Mouse (Mus musculus) cerebellum, adult (tissue): ENCODE results near the gene Grap.
"Not testable (repeated sequence)": the region's sequence is repeated elsewhere in the genome, so short reads cannot be mapped to it uniquely, and the experiment has no call there.

ENCODE experiments used
- ATAC-seq: cut with Nextera tagmentation; 2 replicates; pipeline ENCODE4 v1.9.2; 2017; ENCODE audit warnings: mild to moderate bottlenecking, moderate library complexity, mixed read lengths; ENCODE audit not compliant: insufficient number of reproducible peaks, low FRiP score, low TSS enrichment

The Grap gene

DNA sequence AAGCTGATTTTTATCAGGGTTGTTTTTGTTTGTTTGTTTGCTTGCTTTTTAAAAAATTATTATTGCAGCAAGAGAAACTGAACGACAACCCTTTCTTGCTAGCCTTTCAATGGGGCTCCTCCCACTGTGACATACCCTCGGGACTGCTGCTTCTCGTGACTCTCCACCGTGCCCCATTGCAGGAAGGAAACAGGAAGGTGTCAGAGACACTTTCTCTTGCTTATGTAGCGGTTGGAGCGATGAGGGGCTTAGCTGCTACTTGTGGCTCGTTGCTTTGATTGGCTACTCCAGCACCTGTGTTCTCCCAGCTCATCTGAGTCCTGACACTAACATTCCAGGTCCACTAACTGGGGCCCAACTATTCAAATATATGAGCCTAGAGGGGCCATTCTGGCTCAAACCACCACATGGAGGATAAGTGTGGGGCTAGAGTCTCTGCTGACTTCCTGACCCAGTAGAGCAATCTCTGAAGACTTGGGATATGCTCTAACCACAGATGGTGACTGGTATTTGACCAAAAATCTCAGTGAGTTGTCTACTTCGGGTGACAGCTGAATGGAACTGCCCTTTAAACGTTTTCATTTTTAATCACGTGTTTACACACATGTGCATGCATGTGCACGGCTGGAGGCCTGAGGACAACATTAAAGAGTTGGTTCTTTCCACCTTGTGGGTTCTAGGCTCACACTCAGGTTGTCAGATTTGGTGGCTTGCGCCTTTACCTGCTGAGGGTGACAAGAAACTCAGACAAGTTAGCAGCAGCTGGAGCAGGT is 14.1 kb upstream of the Grap start:
- no peak for ATAC-seq

DNA sequence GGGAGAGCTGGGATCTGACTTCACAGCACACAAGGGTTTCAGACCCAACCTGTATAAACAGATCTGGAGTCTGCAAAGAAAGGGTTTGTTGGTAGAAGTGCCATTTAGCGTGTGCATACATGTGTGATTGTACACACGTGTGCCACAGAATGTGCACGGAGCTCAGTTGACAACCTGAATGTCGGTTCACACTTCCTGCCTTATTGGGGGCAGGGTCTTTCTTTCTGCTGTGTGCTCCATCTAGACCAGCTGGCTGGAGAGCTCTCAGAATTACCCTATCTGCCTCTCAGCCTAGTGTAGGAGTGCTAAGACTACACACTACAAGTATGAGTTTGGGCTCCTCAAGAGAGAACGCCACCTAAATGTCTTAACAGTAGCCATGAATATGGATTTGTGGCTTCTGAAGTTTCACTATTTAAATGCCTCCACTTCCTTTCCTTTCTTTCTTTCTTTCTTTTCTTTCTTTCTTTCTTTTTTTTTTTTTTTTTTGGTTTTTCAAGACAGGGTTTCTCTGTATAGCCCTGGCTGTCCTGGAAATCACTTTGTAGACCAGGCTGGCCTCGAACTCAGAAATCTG is 13.4 kb upstream of the Grap start:
- ATAC-seq = no peak

DNA sequence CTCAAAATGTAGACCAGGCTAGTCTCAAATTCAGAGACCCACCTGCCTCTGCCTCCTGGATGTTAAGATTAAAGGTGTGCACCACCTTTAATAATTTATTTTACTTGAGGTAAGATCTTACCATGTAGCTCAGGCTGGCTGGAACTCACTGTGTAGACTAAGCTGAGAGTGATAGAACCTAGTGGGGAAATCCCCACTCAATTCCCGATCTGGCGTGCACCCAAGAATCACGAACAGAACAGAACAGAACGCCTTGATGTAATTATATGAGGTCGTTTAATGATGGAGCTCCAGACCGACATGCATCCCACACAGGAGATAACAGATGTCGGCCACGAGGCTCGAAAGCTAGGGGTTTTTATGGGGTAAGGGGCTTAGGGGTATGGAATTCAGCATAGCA is 12.5 kb upstream of the Grap start:
- not testable (repeated sequence) for ATAC-seq

DNA sequence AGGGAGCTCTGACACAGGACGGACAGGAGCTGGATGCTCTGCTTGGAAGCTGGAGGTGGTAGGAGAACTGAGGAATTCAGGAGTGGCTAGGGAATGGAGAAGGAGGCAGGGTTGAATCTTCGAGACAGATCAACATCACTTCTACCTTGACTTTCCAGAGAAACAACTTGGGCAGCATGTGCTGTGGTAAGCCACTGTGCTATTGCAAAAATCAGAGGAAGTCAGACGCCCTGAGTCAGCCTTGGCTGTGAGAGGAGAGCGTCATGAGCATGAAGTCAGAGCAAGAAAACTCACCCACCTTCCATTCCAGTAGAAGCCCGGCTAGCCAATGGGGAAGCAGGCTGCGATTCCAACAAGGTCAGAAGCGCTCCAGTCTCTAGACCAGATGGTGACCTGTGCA is 11.0 kb upstream of the Grap start:
- ATAC-seq = no peak

DNA sequence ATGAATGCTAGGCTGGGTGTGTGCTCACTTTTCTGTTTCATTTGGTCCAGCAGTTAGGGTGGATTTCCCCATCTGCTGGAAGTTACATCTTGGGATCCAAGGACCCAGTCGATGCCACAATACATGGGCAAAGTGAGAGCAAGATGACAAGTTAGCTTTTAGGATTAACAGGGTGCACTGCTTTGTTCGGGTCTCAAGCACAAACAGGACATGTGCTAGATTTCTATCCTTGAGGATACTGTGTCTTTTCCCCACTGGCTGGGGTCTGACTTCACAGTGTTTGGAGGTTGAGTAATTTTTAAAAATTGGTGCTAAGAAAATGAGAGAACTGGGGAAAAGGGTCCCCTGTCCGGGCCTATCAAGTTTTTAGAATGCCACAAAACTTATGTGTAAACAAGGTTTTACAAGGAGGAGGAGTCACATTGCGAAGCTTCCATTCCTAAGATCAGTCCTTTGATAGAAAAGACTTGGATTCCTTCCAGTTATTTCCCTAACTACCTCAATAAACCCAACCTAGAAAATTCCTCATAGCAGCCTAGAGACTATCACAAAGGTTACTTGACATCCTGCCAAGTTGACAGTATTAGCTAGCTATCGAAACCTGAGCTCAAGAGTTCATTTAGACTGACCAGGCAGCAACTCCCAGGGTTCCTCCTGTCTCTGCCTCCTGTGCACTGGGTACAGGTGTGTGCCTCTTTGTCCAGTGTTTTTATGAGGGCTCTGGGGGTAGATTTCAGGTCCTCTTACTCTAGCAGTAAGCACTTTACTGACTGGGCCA is 9.7 kb upstream of the Grap start:
- no peak for ATAC-seq

DNA sequence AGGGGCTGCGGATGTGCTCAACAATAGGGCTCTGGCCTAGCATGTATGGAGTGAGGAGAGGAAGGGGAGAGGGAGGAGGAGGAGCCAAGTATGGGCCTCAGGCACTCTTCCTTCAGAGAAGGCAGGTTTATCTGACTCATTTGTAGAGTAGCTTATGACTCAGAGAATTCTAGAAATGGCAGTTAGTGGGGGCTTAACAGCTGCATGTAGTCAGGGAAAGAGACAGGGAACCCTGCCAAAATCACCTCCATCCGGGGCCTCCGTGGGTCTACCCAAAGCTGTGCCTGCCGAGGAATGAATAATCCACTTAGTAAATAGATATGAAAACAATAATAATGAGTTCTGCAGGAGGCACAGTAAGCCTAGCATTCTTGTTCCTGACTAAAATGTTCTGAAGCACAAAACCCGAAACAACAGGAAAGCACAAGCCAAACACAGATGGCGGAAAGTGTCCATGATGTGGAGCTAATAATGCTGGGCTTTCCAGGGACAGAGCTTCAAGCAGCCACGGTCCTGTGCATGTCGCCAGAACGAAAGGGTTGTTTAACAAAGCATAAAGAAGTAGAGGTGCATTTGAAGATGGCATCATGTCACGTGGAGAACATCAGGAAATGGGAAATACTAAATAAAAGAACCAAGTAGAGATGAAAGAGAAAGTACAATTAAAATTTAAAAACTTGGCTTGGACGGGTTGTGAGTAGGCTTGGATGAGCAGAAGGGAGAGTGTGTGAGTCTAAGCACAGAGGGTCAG is 8.3 kb upstream of the Grap start:
- ATAC-seq = no peak

DNA sequence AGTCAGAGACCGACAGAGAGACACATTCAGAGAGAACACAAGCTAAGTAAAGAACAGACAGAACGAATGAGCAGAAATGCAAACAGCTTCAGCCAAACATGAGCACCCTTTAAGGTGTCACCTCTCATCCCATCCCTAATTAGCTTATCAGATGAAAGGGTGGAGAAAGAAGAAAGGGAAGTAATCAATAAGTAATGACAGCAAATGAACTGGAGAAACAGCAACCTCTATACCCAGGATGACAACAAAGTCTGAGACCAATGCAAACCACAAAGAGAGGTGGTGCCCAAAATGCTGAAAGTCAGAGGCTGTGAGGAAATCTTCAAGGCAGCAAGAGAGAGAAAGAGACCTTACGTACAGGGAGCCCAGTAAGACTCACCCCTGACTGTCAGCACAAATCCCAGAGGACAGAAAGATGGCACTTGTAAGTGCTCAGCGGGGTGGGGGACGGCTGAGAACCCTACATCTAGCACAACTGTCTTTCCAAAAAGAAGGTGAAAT is 7.7 kb upstream of the Grap start:
- no peak for ATAC-seq

DNA sequence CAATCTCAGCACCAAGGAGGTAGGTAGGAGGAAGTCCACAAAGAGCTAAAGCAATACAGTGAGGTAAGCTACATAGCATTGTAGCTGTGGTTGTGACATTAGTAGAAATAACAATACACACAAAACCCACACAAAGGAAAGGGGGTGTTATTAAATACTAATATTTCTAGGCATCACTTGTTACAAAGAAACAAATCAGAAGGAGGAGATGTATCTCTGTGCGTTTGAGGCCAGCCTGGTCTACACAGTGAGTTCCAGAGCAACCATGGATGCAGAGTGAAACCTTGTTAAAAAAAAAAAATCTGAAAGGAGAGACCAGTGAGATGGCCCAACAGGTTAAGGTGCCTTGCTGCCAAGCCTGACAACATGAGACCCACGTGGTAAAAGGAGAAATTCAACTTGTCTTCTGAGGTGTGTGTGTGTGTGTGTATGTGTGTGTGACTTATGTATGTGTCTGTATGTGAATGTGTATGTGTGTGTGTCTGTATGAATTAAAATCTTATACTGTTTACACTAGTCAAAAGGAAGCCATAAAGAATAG is 6.5 kb upstream of the Grap start:
- ATAC-seq = no peak

DNA sequence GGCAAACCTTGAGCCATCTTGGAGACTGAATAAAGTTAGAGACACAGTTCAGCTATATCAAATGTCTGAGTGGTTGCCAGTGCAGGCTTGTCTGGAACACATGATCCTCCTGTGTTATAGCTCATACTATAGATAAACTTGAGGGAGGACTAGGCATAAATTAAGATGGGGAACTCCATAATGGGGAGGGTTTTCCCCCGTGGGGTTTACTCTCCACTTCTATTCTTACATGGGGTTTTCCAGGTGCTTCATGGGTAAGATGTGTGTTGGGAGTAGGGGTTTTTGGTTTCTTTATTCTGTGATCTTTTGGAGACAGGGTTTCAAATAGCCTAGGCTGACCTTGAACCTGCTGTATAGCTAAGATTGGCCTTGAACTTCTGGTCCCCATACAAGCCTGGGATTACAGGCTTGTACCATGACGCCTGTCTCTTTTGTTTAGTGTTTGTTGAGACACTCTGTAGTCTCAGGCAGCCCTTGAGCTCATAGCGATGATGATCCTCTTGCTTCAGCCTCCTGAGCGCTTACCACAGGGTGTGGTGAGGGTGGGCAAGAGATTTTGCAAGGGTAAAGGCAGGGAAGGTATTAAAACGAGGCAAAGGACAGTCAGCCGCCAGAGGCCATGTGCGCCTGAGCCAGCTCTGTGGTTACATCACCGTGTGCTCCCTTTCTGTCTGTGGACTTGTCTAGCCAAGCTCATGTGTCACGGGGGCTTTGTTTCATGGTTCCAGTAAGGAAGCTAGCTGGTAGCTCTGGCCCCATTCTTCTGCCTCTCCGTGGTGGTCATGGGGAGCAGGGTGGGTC is 5.8 kb upstream of the Grap start:
- ATAC-seq = no peak

DNA sequence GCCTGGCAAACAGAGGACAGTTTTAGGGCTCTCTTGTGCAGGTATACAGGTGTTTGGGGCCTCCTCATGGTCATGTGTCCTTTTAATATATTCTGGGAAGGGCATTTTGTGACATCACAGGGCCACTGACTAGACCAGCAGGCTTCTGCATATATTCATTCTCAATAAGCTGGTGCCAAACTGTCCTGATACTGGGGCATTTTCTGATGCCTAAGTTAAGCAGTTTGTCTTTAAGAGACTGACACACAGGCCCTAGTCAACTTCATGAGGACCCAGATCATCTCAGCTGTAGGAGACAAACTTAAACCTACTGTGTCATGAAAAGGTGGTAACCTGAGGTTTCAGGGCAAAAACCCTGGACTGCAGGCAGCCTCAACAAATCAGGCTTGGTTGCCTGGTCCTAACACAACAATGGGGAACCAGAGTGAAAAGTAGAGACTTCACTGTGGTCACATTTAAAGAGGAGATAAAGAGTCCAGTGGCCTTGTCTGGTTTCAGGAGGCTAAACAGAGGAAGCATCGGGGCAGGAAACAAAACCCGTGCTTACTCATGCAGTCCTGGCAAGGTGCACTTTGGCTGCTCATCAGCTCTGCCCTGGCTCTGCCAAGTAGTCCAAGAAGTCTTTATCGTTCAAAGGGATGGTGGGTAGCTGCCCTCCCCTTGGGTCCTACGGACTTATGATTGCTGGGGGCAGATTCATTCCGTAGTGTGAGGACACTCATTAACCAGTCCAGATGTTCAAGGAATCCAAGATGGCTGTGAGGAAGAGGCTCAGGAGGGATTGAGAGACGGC is 4.9 kb upstream of the Grap start:
- no peak for ATAC-seq

DNA sequence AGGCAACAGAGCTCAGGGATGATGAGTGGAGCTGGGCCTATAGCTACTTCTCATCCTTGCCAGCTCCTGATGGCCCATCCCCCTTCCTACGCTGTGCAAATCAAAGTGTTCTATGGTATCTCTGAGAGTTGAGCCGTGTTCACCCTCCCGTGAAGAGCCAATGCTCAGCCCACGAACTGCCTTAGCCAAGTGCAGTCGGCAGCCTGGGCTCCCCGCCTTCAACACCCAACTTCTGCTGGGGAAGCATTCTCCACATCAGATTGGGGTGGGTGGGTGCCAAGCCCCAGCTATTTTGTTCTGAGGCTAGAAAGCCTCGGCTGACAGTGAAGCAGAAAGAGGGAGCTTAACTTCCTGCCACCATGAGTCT is 4.3 kb upstream of the Grap start:
- no peak for ATAC-seq

DNA sequence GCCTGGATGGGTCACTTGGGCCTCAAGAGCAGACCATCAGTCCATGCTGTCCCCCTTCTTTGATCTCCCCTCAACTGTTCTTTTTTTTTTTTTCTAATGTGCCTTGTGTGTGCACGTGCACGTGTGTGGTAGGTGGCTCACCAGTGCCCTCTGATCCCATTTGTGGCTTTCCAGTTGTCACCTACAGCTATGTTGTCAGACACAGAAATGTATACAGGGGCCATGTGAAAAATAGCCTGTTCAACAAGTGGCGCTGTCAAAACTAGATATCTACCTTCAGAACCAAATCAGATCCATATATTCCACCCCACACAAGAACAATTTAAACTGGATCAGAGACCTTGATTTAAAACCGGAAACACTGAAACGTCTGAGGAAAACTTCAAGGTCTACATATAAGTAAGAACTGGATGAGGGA is 3.9 kb upstream of the Grap start:
- no peak for ATAC-seq

DNA sequence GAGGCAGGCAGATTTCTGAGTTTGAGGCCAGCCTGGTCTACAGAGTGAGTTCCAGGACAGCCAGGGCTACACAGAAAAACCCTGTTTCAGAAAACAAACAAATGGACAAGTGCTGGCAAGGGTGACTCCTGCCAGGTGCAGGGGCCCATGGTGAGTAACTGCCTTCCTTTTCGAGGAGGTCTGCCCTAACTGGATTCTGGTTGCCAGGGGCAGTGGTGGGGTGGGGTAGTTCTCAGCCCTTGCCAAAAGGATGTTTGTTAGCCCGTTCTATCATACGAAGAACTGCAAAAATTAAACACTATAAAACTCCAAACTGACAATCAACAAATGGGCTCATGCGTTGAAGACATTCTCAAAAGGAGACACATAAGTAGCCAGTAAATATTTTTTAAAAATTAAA is 3.4 kb upstream of the Grap start:
- no peak for ATAC-seq

DNA sequence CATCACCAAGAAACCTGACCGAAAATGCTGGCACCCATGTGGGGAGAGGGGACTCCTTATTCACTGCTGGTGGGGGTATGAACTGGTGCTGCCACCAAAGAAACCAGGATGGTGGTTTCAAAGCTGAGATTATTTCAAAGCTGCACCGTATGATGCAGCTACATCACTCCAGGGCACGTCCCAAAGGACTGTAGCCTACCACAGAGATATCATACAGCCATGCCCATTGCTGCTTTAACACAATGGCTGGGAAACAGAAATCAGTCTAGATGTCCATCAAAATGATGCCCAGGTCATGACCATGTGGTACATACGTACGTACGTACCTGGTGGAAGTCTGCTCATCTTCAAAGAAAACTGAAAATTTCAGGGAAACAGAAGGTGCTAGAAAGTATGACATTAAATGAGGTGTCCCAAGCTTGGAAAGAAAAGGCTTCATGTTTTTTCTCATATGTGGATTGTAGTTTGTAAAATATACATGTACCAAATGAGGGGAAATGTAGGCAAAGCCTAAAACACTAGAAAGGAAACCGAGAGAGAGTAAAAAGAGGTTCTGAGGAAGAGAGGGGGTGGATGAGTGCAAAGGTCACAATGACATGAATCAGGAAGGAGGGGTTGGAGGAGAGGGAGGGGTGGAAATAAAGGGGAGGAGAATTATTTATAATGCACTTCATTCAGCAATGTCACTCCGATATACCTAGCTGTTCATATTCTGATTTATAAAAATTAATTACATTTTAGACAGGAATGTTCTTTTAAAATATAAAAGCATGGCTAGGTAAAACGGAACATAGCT is 2.4 kb upstream of the Grap start:
- ATAC-seq = no peak

DNA sequence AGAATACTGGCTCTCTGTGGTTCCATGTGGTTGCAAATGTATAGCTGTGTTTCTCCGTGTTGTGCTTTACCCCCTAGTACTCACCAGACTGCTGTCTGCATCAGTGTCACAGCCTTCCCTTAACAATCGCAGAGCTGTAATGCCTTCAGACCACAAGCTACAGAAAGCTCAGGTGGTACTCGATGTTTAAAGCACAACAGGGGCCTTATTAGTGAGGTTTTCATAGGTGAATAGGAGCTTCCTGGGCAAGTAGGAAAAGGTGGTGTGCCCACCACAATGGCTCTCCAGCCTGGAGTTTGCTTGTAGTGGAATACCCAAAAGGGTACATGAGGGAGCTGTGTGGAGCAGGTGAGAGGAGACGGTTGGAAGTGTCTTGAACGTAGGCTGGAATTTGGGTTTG is 849 bp upstream of the Grap start:
- no peak for ATAC-seq

DNA sequence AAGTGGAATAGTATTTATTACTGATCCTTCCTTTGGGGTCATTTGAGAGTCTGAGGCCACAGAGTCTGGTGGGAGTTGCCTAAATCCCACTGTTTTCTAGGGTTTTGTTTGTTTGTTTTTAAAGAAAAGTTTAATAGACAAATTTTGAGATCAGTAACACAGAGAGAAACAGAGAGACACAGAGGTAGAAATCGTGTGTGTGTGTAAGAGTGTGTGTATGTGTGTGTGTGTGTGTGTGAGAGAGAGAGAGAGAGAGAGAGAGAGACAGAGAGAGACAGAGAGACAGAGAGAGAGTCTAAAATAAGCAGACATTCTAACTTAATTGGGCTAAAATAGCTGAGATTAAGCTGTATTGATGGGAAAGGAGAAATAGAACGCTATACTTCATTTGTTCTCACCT is 503 bp downstream of the Grap start:
- ATAC-seq = no peak

DNA sequence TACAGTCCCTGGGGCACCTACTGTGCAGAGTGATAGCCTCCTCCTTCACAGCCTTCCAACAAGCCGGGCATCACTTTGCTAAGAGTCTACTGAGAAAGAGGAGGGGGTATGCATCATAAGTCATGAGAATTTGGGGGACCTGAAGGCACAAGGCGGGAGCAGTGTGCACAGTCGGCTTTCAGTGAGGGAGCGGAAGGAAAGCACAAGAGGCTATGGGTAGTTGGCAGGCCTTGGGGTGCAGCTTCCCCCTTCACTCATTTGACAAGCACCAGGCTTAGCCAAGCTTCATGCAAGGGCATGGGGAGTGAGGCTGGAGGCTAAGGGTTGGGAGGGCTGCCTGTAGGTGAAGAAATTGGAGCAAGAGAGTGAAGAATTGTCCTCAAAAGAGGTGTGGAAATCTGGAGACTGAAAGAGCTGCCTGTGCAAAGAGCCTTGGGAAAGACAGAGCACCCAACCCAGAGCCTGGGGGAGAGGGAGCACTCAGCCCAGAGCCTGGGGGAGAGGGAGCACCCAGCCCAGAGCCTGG is 1.8 kb downstream of the Grap start:
- ATAC-seq = no peak

DNA sequence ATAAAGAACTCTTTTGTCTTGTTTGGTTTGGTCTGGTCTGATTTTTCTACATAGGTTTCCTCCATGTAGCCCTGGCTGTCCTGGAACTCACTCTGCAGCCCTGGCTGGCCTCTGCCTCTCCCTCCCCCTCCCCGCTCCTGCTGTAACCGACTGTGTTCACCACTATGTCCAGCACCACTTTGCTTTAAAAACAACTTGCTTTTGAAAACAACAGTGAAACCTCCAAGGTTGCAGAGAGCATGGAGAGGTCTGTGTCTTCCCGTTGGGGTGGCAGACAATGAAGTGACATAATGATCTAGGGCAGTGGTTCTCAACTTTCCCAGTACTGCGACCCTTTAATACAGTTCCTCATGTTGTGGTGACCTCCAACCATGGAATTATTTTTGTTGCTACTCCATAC is 2.6 kb downstream of the Grap start:
- ATAC-seq = no peak
